Mouse (Mus musculus): ENCODE measurements at regions not wholly inside any gene's neighbourhood (a gene's known extent, or its start where the extent isn't known, plus 50 kb on each side); places are given as distances from the start of the nearest gene placed in this dataset.

GRCm38 (mm10) chr2:173468136-173468535 is 54.2 kb upstream of the 1700021F07Rik start:
- TF ChIP-seq CTCF (conservative IDR thresholded peaks at IDR 0.05; ENCODE audit: low read length) (no peak), NANOG (IDR thresholded peaks at IDR 0.05; ENCODE audit: borderline replicate concordance, low read length) (no peak), POU5F1 (IDR thresholded peaks at IDR 0.05; ENCODE audit: borderline replicate concordance, low read length) (no peak)

All from E14TG2a.4 (cell line).